Mouse (Mus musculus): ENCODE data around the gene Gm17428.
"Not testable (repeated sequence)": the region's sequence is repeated elsewhere in the genome, so short reads cannot be mapped to it uniquely, and the experiment has no call there.

The Gm17428 gene

GRCm38 (mm10) chr14:54997297-54997696, 20.6 kb downstream of the Gm17428 start:
- POLR2A ChIA-PET, result interaction anchor here in 3 of 4 experiments (0.6 to 1.5 kb wide), 5 partner anchors 17 to 67 kb away, joined by 3 to 4 read pairs (median 3); partner anchors contain the start of gene Ngdn (in 2 of the 3)
- CTCF ChIA-PET, result interaction anchor here in 3 of 4 experiments (0.9 to 1.1 kb wide), 5 partner anchors 14 to 224 kb away, joined by 3 to 4 read pairs (median 3); no protein-coding TSS in a partner anchor

GRCm38 (mm10) chr14:54998680-54999079, 21.9 kb downstream of the Gm17428 start:
- ChIA-PET POLR2A (interaction anchor here in 2 of 4 experiments (0.6 to 1.5 kb wide), 3 partner anchors 17 to 188 kb away, joined by 3 read pairs; no protein-coding TSS in a partner anchor), CTCF (interaction anchor here in 2 of 4 experiments (0.6 to 1.3 kb wide), 2 partner anchors 155 kb away, joined by 4 read pairs; no protein-coding TSS in a partner anchor)

- POLR2A ChIA-PET, result interaction anchor here in 1 of 4 experiments (1.3 kb wide), 1 partner anchor 16 kb away, joined by 4 read pairs; no protein-coding TSS in a partner anchor
- CTCF ChIA-PET, result not testable (repeated sequence)
Observed at GRCm38 (mm10) chr14:54999868-55000267, 23.1 kb downstream of the Gm17428 start.

GRCm38 (mm10) chr14:55000814-55001213, 24.1 kb downstream of the Gm17428 start:
- POLR2A ChIA-PET, result interaction anchor here in 1 of 4 experiments (1.3 kb wide), 1 partner anchor 15 kb away, joined by 4 read pairs; no protein-coding TSS in a partner anchor
- CTCF ChIA-PET, result no interaction called here

- ChIA-PET POLR2A (interaction anchor here in 1 of 4 experiments (1.3 kb wide), 1 partner anchor 14 kb away, joined by 4 read pairs; no protein-coding TSS in a partner anchor), CTCF (no interaction called here)
Observed at GRCm38 (mm10) chr14:55001446-55001845, 24.7 kb downstream of the Gm17428 start.

GRCm38 (mm10) chr14:55001938-55002686, 25.4 kb downstream of the Gm17428 start:
- ChIA-PET CTCF (interaction anchor here in 2 of 4 experiments (0.7 to 1.4 kb wide), 4 partner anchors 9 to 146 kb away, joined by 3 read pairs; partner anchors contain the start of gene Ngdn (in 1 of the 2)), POLR2A (interaction anchor here in 1 of 4 experiments (0.6 to 0.8 kb wide), 2 partner anchors 45 to 108 kb away, joined by 3 read pairs; no protein-coding TSS in a partner anchor)

- CTCF ChIA-PET, result interaction anchor here in 2 of 4 experiments (0.7 to 1.4 kb wide), 4 partner anchors 8 to 146 kb away, joined by 3 read pairs; partner anchors contain the start of gene Ngdn (in 1 of the 2)
- POLR2A ChIA-PET, result interaction anchor here in 1 of 4 experiments (0.6 to 0.8 kb wide), 2 partner anchors 46 to 107 kb away, joined by 3 read pairs; no protein-coding TSS in a partner anchor
Observed at GRCm38 (mm10) chr14:55002687-55003120, 26.0 kb downstream of the Gm17428 start.

- ChIA-PET POLR2A (interaction anchor here (0.6 to 1.7 kb wide), 9 partner anchors 10 to 164 kb away, joined by 3 to 16 read pairs (median 3); partner anchors contain the start of gene Ngdn (in 2 of the 4)), CTCF (interaction anchor here in 1 of 4 experiments (0.6 to 1.4 kb wide), 4 partner anchors 11 to 161 kb away, joined by 4 to 6 read pairs (median 4); partner anchors contain the start of gene Ngdn)
Observed at GRCm38 (mm10) chr14:55003878-55004855, 27.4 kb downstream of the Gm17428 start.

GRCm38 (mm10) chr14:55005506-55005905, 28.8 kb downstream of the Gm17428 start:
- CTCF ChIA-PET, result interaction anchor here (0.7 to 1.5 kb wide), 6 partner anchors 10 to 474 kb away, joined by 3 to 17 read pairs (median 4); partner anchors contain the start of gene Ngdn (in 2 of the 4)
- POLR2A ChIA-PET, result interaction anchor here in 3 of 4 experiments (0.7 to 1.7 kb wide), 3 partner anchors 9 to 361 kb away, joined by 4 read pairs; partner anchors contain the start of gene Ngdn (in 1 of the 3)

- ChIA-PET CTCF (interaction anchor here (0.7 to 1.5 kb wide), 6 partner anchors 9 to 473 kb away, joined by 3 to 17 read pairs (median 4); partner anchors contain the start of gene Ngdn (in 2 of the 4)), POLR2A (interaction anchor here in 2 of 4 experiments (0.7 to 0.8 kb wide), 2 partner anchors 9 to 362 kb away, joined by 4 read pairs; partner anchors contain the start of gene Ngdn (in 1 of the 2))
Observed at GRCm38 (mm10) chr14:55005967-55006366, 29.2 kb downstream of the Gm17428 start.

GRCm38 (mm10) chr14:55006541-55006940, 29.8 kb downstream of the Gm17428 start:
- CTCF ChIA-PET, result interaction anchor here in 1 of 4 experiments (1.5 kb wide), 1 partner anchor 9 kb away, joined by 3 read pairs; the partner anchor contains the start of gene Ngdn
- POLR2A ChIA-PET, result no interaction called here

- ChIA-PET POLR2A (interaction anchor here in 1 of 4 experiments (0.8 kb wide), 1 partner anchor 11 kb away, joined by 3 read pairs; no protein-coding TSS in a partner anchor), CTCF (no interaction called here)
Observed at GRCm38 (mm10) chr14:55007120-55007908, 30.6 kb downstream of the Gm17428 start.

- ChIA-PET CTCF (interaction anchor here in 1 of 4 experiments (0.9 to 1.2 kb wide), 2 partner anchors 90 to 165 kb away, joined by 3 read pairs; no protein-coding TSS in a partner anchor), POLR2A (interaction anchor here in 1 of 4 experiments (0.6 kb wide), 1 partner anchor 102 kb away, joined by 3 read pairs; no protein-coding TSS in a partner anchor)
Observed at GRCm38 (mm10) chr14:55008417-55008816, 31.7 kb downstream of the Gm17428 start.

- POLR2A ChIA-PET, result interaction anchor here in 2 of 4 experiments (0.6 to 1.0 kb wide), 3 partner anchors 29 to 476 kb away, joined by 3 to 4 read pairs (median 3); no protein-coding TSS in a partner anchor
Observed at GRCm38 (mm10) chr14:55011116-55011515, 34.4 kb downstream of the Gm17428 start.

GRCm38 (mm10) chr14:55014591-55014990, 37.9 kb downstream of the Gm17428 start:
- ChIA-PET POLR2A (interaction anchor here (0.6 to 16.7 kb wide), 76 partner anchors 8 to 755 kb away, joined by 3 to 156 read pairs (median 4); partner anchors contain the start of genes Ap1g2 (in 3 of the 4), Efs (in 3 of the 4), Thtpa (in 3 of the 4) and Bcl2l2 (in 2 of the 4)), CTCF (interaction anchor here (0.6 to 2.3 kb wide), 47 partner anchors 9 to 848 kb away, joined by 3 to 35 read pairs (median 4); partner anchors contain the start of genes Zfhx2 (in 2 of the 4), A730061H03Rik (in 1 of the 4), Dcaf11 (in 1 of the 4) and Dhrs4 (in 1 of the 4))

More at GRCm38 (mm10) chr14:55011116-55011515, 34.4 kb downstream of the Gm17428 start:
- CTCF ChIA-PET, result interaction anchor here (0.6 to 1.8 kb wide), 42 partner anchors 9 to 297 kb away, joined by 3 to 15 read pairs (median 3); partner anchors contain the start of genes Ap1g2 (in 1 of the 4), Il25 (in 1 of the 4) and Myh7 (in 1 of the 4)
